Mouse (Mus musculus): ENCODE results near the gene Clns1a. TPM values are rescaled to one million over a fixed set of nuclear protein-coding genes. Genes with fewer than 3 reads are reported as not detected.

Clns1a gene
- polyA plus RNA-seq, 1 experiment, result 28.2 TPM

DNA sequence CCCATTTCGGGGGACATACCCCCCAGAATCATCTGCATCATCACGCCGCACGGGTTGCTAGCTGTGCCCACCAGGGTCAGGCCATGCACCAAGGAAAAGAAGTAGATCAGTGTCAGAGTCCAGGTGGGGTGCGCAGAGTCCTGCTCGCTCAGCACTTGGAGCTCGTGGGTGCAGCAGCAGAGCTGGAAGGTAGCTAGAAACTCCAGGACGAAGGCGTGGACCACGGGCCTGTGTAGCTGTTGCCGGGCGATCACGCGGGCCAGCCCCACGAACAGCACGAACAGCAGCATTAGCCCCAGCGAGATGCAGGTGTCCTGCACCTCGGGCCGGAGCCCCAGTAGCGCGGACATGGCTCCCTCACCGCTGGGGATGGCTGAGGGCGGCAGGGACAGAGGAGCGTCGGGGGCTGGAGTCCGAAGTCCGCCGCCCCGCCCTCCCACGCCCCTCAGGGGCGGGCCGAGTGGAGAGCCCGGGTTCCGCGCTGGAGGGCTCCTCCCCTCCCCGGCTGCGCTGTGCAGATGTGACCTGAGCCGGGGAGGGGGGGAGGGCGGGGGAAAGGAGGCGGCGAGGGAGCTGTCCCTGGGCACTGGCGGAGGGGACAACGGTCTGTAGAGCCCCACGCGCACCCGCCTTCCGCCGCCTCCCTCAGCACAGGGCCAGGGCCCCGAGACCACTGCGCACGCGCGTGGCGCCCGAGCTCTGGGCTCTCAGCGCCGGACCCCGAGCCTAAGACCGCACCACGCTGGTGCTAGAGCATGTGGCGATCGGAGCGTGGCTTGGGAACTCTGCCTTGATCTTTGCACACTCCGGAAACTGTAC lies 41.4 kb downstream of the Clns1a start, which contains the start of gene Aqp11:
TSS of gene Aqp11 (minus strand) at position 652 of the 819 bp plus-strand sequence.
- H3K27ac ChIP-seq (ENCODE audit: control insufficient read depth, insufficient read depth, low read depth, low read length), result peak within 1 kb of the TSS; percentile 24; the same call in 1 of the 2 replicates
- peak within 1 kb of the TSS; percentile 82 for H3K4me3 ChIP-seq (ENCODE audit: control insufficient read depth, low read depth, low read length)
- H3K36me3 ChIP-seq (ENCODE audit: control insufficient read depth, insufficient read depth, low read length), result no peaks in the 10 kb centered on the region
- no peaks in the 10 kb centered on the region for H3K27me3 ChIP-seq (ENCODE audit: control insufficient read depth, insufficient read depth, low read length)
- peak; percentile 22 for TF ChIP-seq POLR2A (IDR thresholded peaks at IDR 0.05; ENCODE audit: control insufficient read depth, low read depth, low read length)
- no peak for TF ChIP-seq CTCF (IDR thresholded peaks at IDR 0.05; ENCODE audit: control insufficient read depth, insufficient read depth, insufficient replicate concordance, low read depth, low read length)
- H3K4me1 ChIP-seq (ENCODE audit: control insufficient read depth, insufficient read depth, low read length), result peaks cover 11% of the 10 kb centered on the region

GRCm38 (mm10) chr7:97740948-97741347 lies 44.5 kb downstream of the Clns1a start:
- Histone ChIP-seq H3K27me3 (ENCODE audit: control insufficient read depth, insufficient read depth, low read length) (no peaks in the 10 kb centered on the region), H3K4me3 (ENCODE audit: control insufficient read depth, low read depth, low read length) (no peak overlapping the region), H3K27ac (ENCODE audit: control insufficient read depth, insufficient read depth, low read depth, low read length) (no peak overlapping the region), H3K4me1 (ENCODE audit: control insufficient read depth, insufficient read depth, low read length) (peaks cover 11% of the 10 kb centered on the region), H3K36me3 (ENCODE audit: control insufficient read depth, insufficient read depth, low read length) (no peaks in the 10 kb centered on the region)
- TF ChIP-seq CTCF (IDR thresholded peaks at IDR 0.05; ENCODE audit: control insufficient read depth, insufficient read depth, insufficient replicate concordance, low read depth, low read length) (no peak), POLR2A (IDR thresholded peaks at IDR 0.05; ENCODE audit: control insufficient read depth, low read depth, low read length) (no peak)

DNA sequence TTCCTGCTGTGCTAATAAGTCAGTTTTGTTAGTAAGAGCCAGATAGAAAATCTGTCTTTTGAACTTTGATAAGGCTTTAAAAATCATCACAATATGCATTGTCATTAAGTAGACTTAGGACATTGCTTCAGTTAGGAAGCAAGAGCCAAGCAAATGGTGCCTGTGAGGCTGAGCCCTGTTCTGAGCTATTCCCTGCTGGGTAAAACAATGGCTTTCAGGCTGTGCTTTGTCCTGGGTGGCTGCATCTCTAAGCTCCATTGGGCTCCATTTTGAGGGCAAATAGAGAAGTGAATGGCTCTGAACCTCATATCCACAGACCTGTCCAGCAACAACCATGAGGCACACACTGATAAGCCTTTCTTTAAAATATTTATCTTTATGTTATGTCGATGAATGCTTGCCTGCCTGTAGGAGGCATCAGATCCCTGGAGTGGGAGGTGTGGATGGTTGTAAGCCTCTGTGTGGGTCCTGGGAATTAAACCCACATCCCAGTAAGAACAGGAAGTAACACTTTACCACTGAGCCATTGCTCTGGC lies 45.4 kb downstream of the Clns1a start:
- TF ChIP-seq POLR2A (IDR thresholded peaks at IDR 0.05; ENCODE audit: control insufficient read depth, low read depth, low read length), result no peak
- TF ChIP-seq CTCF (IDR thresholded peaks at IDR 0.05; ENCODE audit: control insufficient read depth, insufficient read depth, insufficient replicate concordance, low read depth, low read length), result no peak
- Histone ChIP-seq H3K4me3 (ENCODE audit: control insufficient read depth, low read depth, low read length) (no peak overlapping the region), H3K27ac (ENCODE audit: control insufficient read depth, insufficient read depth, low read depth, low read length) (no peak overlapping the region), H3K27me3 (ENCODE audit: control insufficient read depth, insufficient read depth, low read length) (no peaks in the 10 kb centered on the region), H3K4me1 (ENCODE audit: control insufficient read depth, insufficient read depth, low read length) (peaks cover 11% of the 10 kb centered on the region), H3K36me3 (ENCODE audit: control insufficient read depth, insufficient read depth, low read length) (no peaks in the 10 kb centered on the region)

- Histone ChIP-seq H3K27ac (ENCODE audit: control insufficient read depth, insufficient read depth, low read depth, low read length) (no peak overlapping the region), H3K4me1 (ENCODE audit: control insufficient read depth, insufficient read depth, low read length) (peaks cover 2% of the 10 kb centered on the region), H3K27me3 (ENCODE audit: control insufficient read depth, insufficient read depth, low read length) (no peaks in the 10 kb centered on the region), H3K4me3 (ENCODE audit: control insufficient read depth, low read depth, low read length) (no peak overlapping the region), H3K36me3 (ENCODE audit: control insufficient read depth, insufficient read depth, low read length) (no peaks in the 10 kb centered on the region)
- no peak for TF ChIP-seq POLR2A (IDR thresholded peaks at IDR 0.05; ENCODE audit: control insufficient read depth, low read depth, low read length)
- peak; percentile 44; the same call in 1 of the 2 replicates for TF ChIP-seq CTCF (IDR thresholded peaks at IDR 0.05; ENCODE audit: control insufficient read depth, insufficient read depth, insufficient replicate concordance, low read depth, low read length)
Observed at GRCm38 (mm10) chr7:97745299-97745698, 48.9 kb downstream of the Clns1a start.

DNA sequence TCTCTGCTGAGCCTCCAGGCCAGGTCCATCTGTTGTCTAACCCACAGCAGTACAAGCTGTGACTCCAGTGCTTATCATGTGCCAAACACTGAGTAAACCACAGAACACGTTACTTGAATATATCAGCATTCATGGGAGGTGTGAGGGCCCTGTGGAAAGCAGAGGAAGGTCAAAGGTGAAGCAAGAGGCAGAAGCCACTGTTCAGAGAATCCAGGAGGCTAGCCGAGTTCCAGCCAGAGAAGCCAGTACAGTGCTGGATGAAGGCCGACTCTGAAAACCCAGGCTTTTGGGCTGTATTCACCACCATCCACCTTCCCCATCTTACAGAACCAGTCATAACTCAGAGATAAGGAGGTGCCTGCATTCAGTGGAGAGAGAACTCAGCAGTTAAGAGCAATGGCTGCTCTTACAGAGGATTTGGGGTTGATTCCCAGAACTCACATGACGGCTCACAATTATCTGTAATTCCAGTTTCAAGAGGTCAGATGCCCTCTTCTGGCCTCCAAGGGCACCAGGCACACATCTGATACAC lies 50.8 kb downstream of the Clns1a start:
- Histone ChIP-seq H3K27ac (ENCODE audit: control insufficient read depth, insufficient read depth, low read depth, low read length) (no peak overlapping the region), H3K4me1 (ENCODE audit: control insufficient read depth, insufficient read depth, low read length) (peaks cover 2% of the 10 kb centered on the region), H3K27me3 (ENCODE audit: control insufficient read depth, insufficient read depth, low read length) (no peaks in the 10 kb centered on the region), H3K36me3 (ENCODE audit: control insufficient read depth, insufficient read depth, low read length) (no peaks in the 10 kb centered on the region), H3K4me3 (ENCODE audit: control insufficient read depth, low read depth, low read length) (no peak overlapping the region)
- no peak for TF ChIP-seq POLR2A (IDR thresholded peaks at IDR 0.05; ENCODE audit: control insufficient read depth, low read depth, low read length)
- TF ChIP-seq CTCF (IDR thresholded peaks at IDR 0.05; ENCODE audit: control insufficient read depth, insufficient read depth, insufficient replicate concordance, low read depth, low read length), result no peak

GRCm38 (mm10) chr7:97747787-97748497 lies 51.5 kb downstream of the Clns1a start:
- peak overlapping the region; percentile 41 for H3K4me3 ChIP-seq (ENCODE audit: control insufficient read depth, low read depth, low read length)
- no peaks in the 10 kb centered on the region for H3K27me3 ChIP-seq (ENCODE audit: control insufficient read depth, insufficient read depth, low read length)
- no peak overlapping the region for H3K27ac ChIP-seq (ENCODE audit: control insufficient read depth, insufficient read depth, low read depth, low read length)
- H3K4me1 ChIP-seq (ENCODE audit: control insufficient read depth, insufficient read depth, low read length), result peaks cover 2% of the 10 kb centered on the region
- H3K36me3 ChIP-seq (ENCODE audit: control insufficient read depth, insufficient read depth, low read length), result no peaks in the 10 kb centered on the region
- TF ChIP-seq POLR2A (IDR thresholded peaks at IDR 0.05; ENCODE audit: control insufficient read depth, low read depth, low read length), result no peak
- peak; percentile 83; the same call in 1 of the 2 replicates for TF ChIP-seq CTCF (IDR thresholded peaks at IDR 0.05; ENCODE audit: control insufficient read depth, insufficient read depth, insufficient replicate concordance, low read depth, low read length)
